Mouse (Mus musculus) brain, embryonic 14.5 days (tissue): Measurements from ENCODE around the gene Cd69. TPM values are rescaled to one million over a fixed set of nuclear protein-coding genes. Genes with fewer than 3 reads are reported as not detected.
A peak's percentile ranks its signal among the peaks of the same experiment; 100 is the strongest.

Experiments
- DNase-seq: peaks from one replicate; pipeline ENCODE4 v3.0.0-alpha.2; 2011; ENCODE audit warnings: low read depth
- CTCF ChIP-seq: fragments of 200-500 bp; IDR thresholded peaks from 2 replicates; pipeline ENCODE4 v1.5.1; 2012; ENCODE audit warnings: inconsistent platforms, mild to moderate bottlenecking, moderate library complexity, borderline replicate concordance; ENCODE audit not compliant: insufficient read depth, insufficient read length; ENCODE audit errors: extremely low read depth
- POLR2A ChIP-seq: fragments of 200-500 bp; IDR thresholded peaks from 2 replicates; pipeline ENCODE4 v1.6.1; 2012; ENCODE audit warnings: mild to moderate bottlenecking, inconsistent platforms, borderline replicate concordance; ENCODE audit not compliant: poor library complexity, insufficient read depth, insufficient read length, severe bottlenecking; ENCODE audit errors: extremely low read depth
- polyA plus RNA-seq: library from polyadenylated mRNA; depleted of rRNA; stranded (reverse); fragments of >200 nt; gene quantifications from 2 replicates; pipeline ENCODE4 v1.2.3, GENCODE M21; 2012

Cd69 gene
- polyA plus RNA-seq, 1 experiment, result not detected

GRCm38 (mm10) chr6:129232842-129233205 is 42.4 kb downstream of the Cd69 start:
- no peak for TF ChIP-seq CTCF
- TF ChIP-seq POLR2A, result no peak
- peak; percentile 21 for DNase-seq

- no peak for DNase-seq
- TF ChIP-seq CTCF, result no peak
- TF ChIP-seq POLR2A, result no peak
These were observed 43.0 kb downstream of the Cd69 start for GRCm38 (mm10) chr6:129232005-129232841.

GRCm38 (mm10) chr6:129229774-129230578 is 45.3 kb downstream of the Cd69 start:
- TF ChIP-seq POLR2A, result no peak
- DNase-seq, result peak; percentile 81

- no peak for DNase-seq
These were observed 46.1 kb downstream of the Cd69 start for GRCm38 (mm10) chr6:129228935-129229773.

GRCm38 (mm10) chr6:129225078-129225477 is 50.2 kb downstream of the Cd69 start:
- DNase-seq, result no peak
- TF ChIP-seq CTCF (no peak), POLR2A (no peak)

More at GRCm38 (mm10) chr6:129228935-129229773, 46.1 kb downstream of the Cd69 start:
- TF ChIP-seq POLR2A (no peak), CTCF (no peak)

GRCm38 (mm10) chr6:129224090-129224489 is 51.1 kb downstream of the Cd69 start:
- TF ChIP-seq CTCF (no peak), POLR2A (no peak)
- no peak for DNase-seq

- TF ChIP-seq CTCF, result no peak
- TF ChIP-seq POLR2A, result no peak
- no peak for DNase-seq
These were observed 51.6 kb downstream of the Cd69 start for GRCm38 (mm10) chr6:129223611-129224010.

GRCm38 (mm10) chr6:129222188-129222800 is 52.9 kb downstream of the Cd69 start:
- peak; percentile 22 for DNase-seq
- no peak for TF ChIP-seq POLR2A
- TF ChIP-seq CTCF, result no peak

GRCm38 (mm10) chr6:129221053-129221452 is 54.2 kb downstream of the Cd69 start:
- no peak for DNase-seq
- TF ChIP-seq POLR2A (no peak), CTCF (no peak)

- no peak for DNase-seq
- TF ChIP-seq CTCF (no peak), POLR2A (no peak)
These were observed 55.2 kb downstream of the Cd69 start for GRCm38 (mm10) chr6:129219897-129220517.
